Mouse (Mus musculus) lung, embryonic 14.5 days (tissue): ENCODE data around the gene Gstp3. TPM values are rescaled to one million over a fixed set of nuclear protein-coding genes. Genes with fewer than 3 reads are reported as not detected.
"Not testable (repeated sequence)": the region's sequence is repeated elsewhere in the genome, so short reads cannot be mapped to it uniquely, and the experiment has no call there.

Source experiments
- ATAC-seq: fragments of 200-750 bp; cut with Nextera tagmentation; 2 replicates; pipeline ENCODE4 v1.8.0; 2017; ENCODE audit warnings: mild to moderate bottlenecking, moderate TSS enrichment, moderate library complexity; ENCODE audit not compliant: insufficient read depth
- DNase-seq: peaks from one replicate; pipeline ENCODE4 v3.0.0-alpha.2; 2015
- H3K27ac ChIP-seq: fragments of 300-500 bp; sonication (generic); 2 replicates; pipeline ENCODE4 v1.5.1; 2014; ENCODE audit warnings: low read depth, mild to moderate bottlenecking, moderate library complexity
- H3K27me3 ChIP-seq: fragments of 300-500 bp; sonication (generic); 2 replicates; pipeline ENCODE4 v1.6.1; 2014; ENCODE audit warnings: low read length, control low read depth; ENCODE audit not compliant: insufficient read depth
- H3K36me3 ChIP-seq: fragments of 300-500 bp; sonication (generic); 2 replicates; pipeline ENCODE4 v1.6.1; 2014; ENCODE audit warnings: control low read depth; ENCODE audit not compliant: insufficient read depth
- H3K4me1 ChIP-seq: fragments of 300-500 bp; sonication (generic); 2 replicates; pipeline ENCODE4 v1.6.1; 2014; ENCODE audit warnings: antibody characterized with exemption, control low read depth; ENCODE audit not compliant: insufficient read depth
- H3K4me2 ChIP-seq: fragments of 300-500 bp; sonication (generic); 2 replicates; pipeline ENCODE4 v1.6.1; 2014; ENCODE audit warnings: mild to moderate bottlenecking
- H3K4me3 ChIP-seq: fragments of 300-500 bp; sonication (generic); 2 replicates; pipeline ENCODE4 v1.5.1; 2014; ENCODE audit warnings: low read depth, low read length
- H3K9ac ChIP-seq: fragments of 300-500 bp; sonication (generic); 2 replicates; pipeline ENCODE4 v1.6.1; 2014
- H3K9me3 ChIP-seq: fragments of 300-500 bp; sonication (generic); 2 replicates; pipeline ENCODE4 v1.6.1; 2016; ENCODE audit warnings: low read depth, low read length, control low read depth
- CTCF ChIP-seq: IDR thresholded peaks from 2 replicates; pipeline ENCODE4 v1.5.1; 2016; ENCODE audit warnings: antibody characterized with exemption, low read depth
- WGBS: fragments of 180-500 bp; shearing (Covaris S2); extraction: QIAGEN DNeasy Blood & Tissue Kit; methylation state at CpG from one replicate; pipeline ENCODE4 v1.1.7; 2014; 5-methylcytosine and 5-hydroxymethylcytosine counted together
- polyA plus RNA-seq: library from polyadenylated mRNA; unstranded; fragments of >200 nt; fragmentation: Nextera tagmentation; extraction: Ambion mirVana; gene quantifications from 2 replicates; pipeline ENCODE4 v1.2.1, GENCODE M21; 2014

Gstp3 gene
- polyA plus RNA-seq, 1 experiment from 2014 or later = not detected

DNA sequence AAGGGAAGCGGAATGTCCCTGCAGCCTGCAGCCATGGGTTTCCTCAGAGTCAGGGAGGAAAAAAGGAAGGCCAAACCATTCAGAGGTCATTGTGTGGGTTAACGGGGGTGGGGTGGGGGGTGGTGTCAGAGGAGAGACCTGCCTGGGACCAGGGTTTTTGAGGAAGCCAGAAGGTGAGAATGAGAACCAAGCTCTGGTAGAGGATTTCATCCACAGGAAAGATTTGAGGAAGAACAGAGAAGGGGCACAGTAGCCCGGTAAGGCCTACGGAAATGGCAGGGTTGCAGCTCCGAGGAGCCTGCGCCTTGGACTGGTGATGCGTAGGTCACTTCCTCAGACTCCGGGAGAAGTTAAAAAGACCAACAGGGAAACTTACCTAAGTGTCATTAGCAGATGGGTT lies 11.4 kb upstream of the Gstp3 start:
- H3K27ac ChIP-seq = no peak overlapping the region
- H3K9me3 ChIP-seq = no peaks in the 10 kb centered on the region
- H3K4me3 ChIP-seq = no peak overlapping the region
- no peak overlapping the region for H3K4me2 ChIP-seq
- DNase-seq = no peak
- 76% methylated on average over 8 of the region's 8 CpGs for WGBS
- H3K4me1 ChIP-seq = no peaks in the 10 kb centered on the region
- H3K27me3 ChIP-seq = 0 out of 2 replicates have a peak, but pooled peaks cover 2% of the 10 kb centered on the region
- H3K9ac ChIP-seq = no peak overlapping the region
- ATAC-seq = no peak
- TF ChIP-seq CTCF = no peak
- no peaks in the 10 kb centered on the region for H3K36me3 ChIP-seq

DNA sequence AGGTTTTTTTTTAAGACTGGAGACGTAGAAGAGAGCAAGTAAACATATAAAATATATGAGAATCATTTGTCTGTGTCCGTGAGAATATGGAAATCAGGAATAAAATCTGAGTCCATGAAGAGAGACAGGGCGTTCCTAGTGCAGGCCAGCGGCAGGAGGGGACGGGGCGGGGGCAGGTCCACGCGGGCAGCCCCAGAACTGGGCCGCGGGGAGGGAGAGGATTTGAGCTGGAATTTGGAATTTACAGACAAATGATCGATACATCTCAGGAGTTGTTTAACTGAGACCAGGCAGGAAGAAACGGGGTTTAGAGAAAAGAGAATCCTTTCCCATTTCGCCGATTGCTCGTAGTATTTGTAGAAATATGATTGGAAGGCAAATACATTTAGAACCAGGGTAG lies 10.9 kb upstream of the Gstp3 start:
- Histone ChIP-seq H3K4me2 (no peak overlapping the region), H3K4me3 (no peak overlapping the region), H3K27ac (no peak overlapping the region), H3K9me3 (no peaks in the 10 kb centered on the region), H3K4me1 (no peaks in the 10 kb centered on the region), H3K27me3 (0 out of 2 replicates have a peak, but pooled peaks cover 2% of the 10 kb centered on the region), H3K36me3 (no peaks in the 10 kb centered on the region), H3K9ac (no peak overlapping the region)
- no peak for TF ChIP-seq CTCF
- 63% methylated on average over 15 of the region's 15 CpGs for WGBS
- ATAC-seq (no peak), DNase-seq (no peak)

GRCm38 (mm10) chr19:4068717-4069410 lies 9.5 kb upstream of the Gstp3 start:
- H3K9me3 ChIP-seq = no peaks in the 10 kb centered on the region
- ATAC-seq (no peak), DNase-seq (no peak)
- no peak overlapping the region for H3K4me3 ChIP-seq
- WGBS = 49% methylated on average over 15 of the region's 15 CpGs
- H3K4me1 ChIP-seq = no peaks in the 10 kb centered on the region
- H3K4me2 ChIP-seq = no peak overlapping the region
- TF ChIP-seq CTCF = no peak
- H3K9ac ChIP-seq = no peak overlapping the region
- H3K36me3 ChIP-seq = no peaks in the 10 kb centered on the region
- no peak overlapping the region for H3K27ac ChIP-seq
- H3K27me3 ChIP-seq = 0 out of 2 replicates have a peak, but pooled peaks cover 2% of the 10 kb centered on the region

DNA sequence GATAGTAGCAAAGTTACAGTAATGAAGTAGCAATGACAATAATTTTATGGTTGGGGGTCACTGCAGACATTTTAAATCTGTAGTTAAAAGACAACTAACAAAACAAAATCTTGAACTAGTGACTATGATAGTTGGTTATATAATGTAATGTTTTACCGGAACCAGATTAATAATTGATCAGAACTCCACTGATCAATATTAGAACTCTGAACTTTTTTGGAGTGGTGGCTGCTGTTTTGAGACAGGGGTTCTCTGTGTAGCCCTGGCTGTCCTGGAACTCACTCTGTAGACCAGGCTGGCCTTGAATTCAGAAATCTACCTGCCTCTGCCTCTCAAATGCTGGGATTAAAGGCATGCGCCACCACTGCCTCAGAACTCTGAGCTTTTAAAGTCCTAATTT lies 8.9 kb upstream of the Gstp3 start:
- H3K27me3 ChIP-seq, H3K9me3 ChIP-seq, H3K9ac ChIP-seq, ATAC-seq, DNase-seq, H3K4me3 ChIP-seq, H3K4me2 ChIP-seq, H3K36me3 ChIP-seq, H3K4me1 ChIP-seq, H3K27ac ChIP-seq: not testable (repeated sequence)
- 85% methylated on average over 2 of the region's 2 CpGs for WGBS

GRCm38 (mm10) chr19:4066877-4067276 lies 7.5 kb upstream of the Gstp3 start:
- H3K4me3 ChIP-seq = no peak overlapping the region
- H3K27ac ChIP-seq = no peak overlapping the region
- H3K9me3 ChIP-seq = no peaks in the 10 kb centered on the region
- DNase-seq (no peak), ATAC-seq (no peak)
- no peak overlapping the region for H3K9ac ChIP-seq
- H3K4me1 ChIP-seq = no peaks in the 10 kb centered on the region
- no peaks in the 10 kb centered on the region for H3K36me3 ChIP-seq
- TF ChIP-seq CTCF = no peak
- H3K27me3 ChIP-seq = 0 out of 2 replicates have a peak, but pooled peaks cover 2% of the 10 kb centered on the region
- H3K4me2 ChIP-seq = no peak overlapping the region

DNA sequence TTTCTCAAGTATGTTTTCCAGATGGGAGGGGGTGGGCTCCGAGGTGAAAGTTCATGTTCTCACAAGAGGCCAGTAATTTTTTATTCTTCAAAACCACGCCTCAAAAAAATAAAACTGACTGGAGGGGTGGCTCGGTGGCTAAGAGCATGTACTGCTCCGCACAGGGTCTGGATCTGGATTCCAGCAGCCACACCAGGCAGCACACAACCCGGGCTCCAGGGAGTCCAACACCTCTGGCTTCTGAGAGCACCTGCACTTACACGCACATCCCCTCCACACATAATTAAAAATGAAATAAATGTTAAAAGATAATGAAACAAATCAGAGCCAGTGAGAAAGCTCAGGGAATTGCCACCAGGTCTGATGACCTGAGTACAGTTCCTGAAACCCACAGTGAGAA lies 6.9 kb upstream of the Gstp3 start:
- Histone ChIP-seq H3K27me3 (0 out of 2 replicates have a peak, but pooled peaks cover 2% of the 10 kb centered on the region), H3K9ac (no peak overlapping the region), H3K4me3 (no peak overlapping the region), H3K4me1 (no peaks in the 10 kb centered on the region), H3K9me3 (no peaks in the 10 kb centered on the region), H3K4me2 (no peak overlapping the region), H3K36me3 (no peaks in the 10 kb centered on the region), H3K27ac (no peak overlapping the region)
- DNase-seq = no peak
- ATAC-seq = no peak
- WGBS = 76% methylated on average over 6 of the region's 6 CpGs
- no peak for TF ChIP-seq CTCF

DNA sequence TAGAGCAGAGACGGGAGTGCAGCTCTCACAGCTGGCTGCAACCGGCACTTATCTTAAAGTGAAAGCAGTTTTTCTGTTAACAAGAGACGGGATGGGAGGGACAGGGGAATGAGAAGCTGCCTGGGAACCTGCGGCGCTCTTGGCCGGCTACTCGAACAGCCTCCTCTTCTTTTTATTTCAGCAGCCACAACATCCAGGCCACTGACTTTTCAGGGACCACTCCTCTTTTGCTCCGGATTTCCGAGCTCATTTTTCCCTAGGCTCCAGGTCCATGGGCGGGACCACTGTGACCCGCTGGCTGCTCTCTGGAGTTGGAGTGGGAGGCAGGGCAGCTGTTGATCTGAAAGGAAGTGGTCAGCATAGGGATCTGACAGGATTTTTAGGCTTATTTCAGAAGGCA lies 5.1 kb upstream of the Gstp3 start:
- H3K27ac ChIP-seq, H3K4me3 ChIP-seq, H3K9me3 ChIP-seq, DNase-seq, H3K4me1 ChIP-seq, H3K36me3 ChIP-seq, H3K9ac ChIP-seq, H3K4me2 ChIP-seq, H3K27me3 ChIP-seq, ATAC-seq: not testable (repeated sequence)
- WGBS = 0% methylated on average over 1 of the region's 11 CpGs

GRCm38 (mm10) chr19:4063357-4063756 lies 4.0 kb upstream of the Gstp3 start:
- not testable (repeated sequence) for H3K4me1 ChIP-seq, H3K4me2 ChIP-seq, H3K9me3 ChIP-seq, ATAC-seq, H3K4me3 ChIP-seq, DNase-seq, H3K36me3 ChIP-seq, H3K9ac ChIP-seq, H3K27ac ChIP-seq, H3K27me3 ChIP-seq
- 28% methylated on average over 3 of the region's 4 CpGs for WGBS
